Mouse (Mus musculus) brain, embryonic 14.5 days (tissue): ENCODE results near the gene Klhdc4.

Experiments used
- CTCF ChIP-seq: fragments of 200-500 bp; IDR thresholded peaks from 2 replicates; pipeline ENCODE4 v1.5.1; 2012; ENCODE audit warnings: inconsistent platforms, mild to moderate bottlenecking, moderate library complexity, borderline replicate concordance; ENCODE audit not compliant: insufficient read depth, insufficient read length; ENCODE audit errors: extremely low read depth
- POLR2A ChIP-seq: fragments of 200-500 bp; IDR thresholded peaks from 2 replicates; pipeline ENCODE4 v1.6.1; 2012; ENCODE audit warnings: mild to moderate bottlenecking, inconsistent platforms, borderline replicate concordance; ENCODE audit not compliant: poor library complexity, insufficient read depth, insufficient read length, severe bottlenecking; ENCODE audit errors: extremely low read depth

GRCm38 (mm10) chr8:121821320-121821719 lies 8.0 kb downstream of the Klhdc4 start:
- TF ChIP-seq CTCF (no peak), POLR2A (no peak)
